Mouse (Mus musculus) left cerebral cortex, postnatal 25 days (tissue): ENCODE measurements around the gene Ttc24. TPM values are rescaled to one million over a fixed set of nuclear protein-coding genes. Genes with fewer than 3 reads are reported as not detected.

ENCODE experiments used
- DNase-seq, 2 experiments: peaks; one replicate each; pipeline ENCODE4 v3.0.0; 2022; ENCODE audit warnings: low spot score in 2 of 2, mixed read lengths in 1 of 2
- intact Hi-C: fragments of 180-260 bp; cut with DNase I; formaldehyde crosslinking; loops from one replicate; pipeline ENCODE4 v1.15.1; 2025
- total RNA-seq, 2 experiments: library from RNA; stranded (reverse); gene quantifications; 2 replicates each; pipeline ENCODE4 v1.2.3; 2021

The Ttc24 gene
- total RNA-seq, 2 experiments from 2014 or later, result not detected

GRCm38 (mm10) chr3:88082224-88082618 lies 4.1 kb upstream of the Ttc24 start:
- intact Hi-C loops, result no loop called here
- no peak for DNase-seq

GRCm38 (mm10) chr3:88081345-88082223 lies 3.5 kb upstream of the Ttc24 start, which contains the start of gene Iqgap3:
Gene Iqgap3, plus strand, starts transcription at chr3:88081971.
- intact Hi-C loops, result no loop called here
- DNase-seq, result peak; percentile 83 to 90

GRCm38 (mm10) chr3:88077441-88077840 lies 663 bp downstream of the Ttc24 start:
- intact Hi-C loops, result no loop called here
- DNase-seq, result no peak

GRCm38 (mm10) chr3:88074766-88075165 lies 3.3 kb downstream of the Ttc24 start:
- DNase-seq, result no peak
- intact Hi-C loops, result no loop called here

- intact Hi-C loops, result no loop called here
Measured at GRCm38 (mm10) chr3:88074351-88074750, 3.8 kb downstream of the Ttc24 start.

GRCm38 (mm10) chr3:88073631-88074030 lies 4.5 kb downstream of the Ttc24 start:
- intact Hi-C loops, result no loop called here
- DNase-seq, result no peak

More at GRCm38 (mm10) chr3:88074351-88074750, 3.8 kb downstream of the Ttc24 start:
- DNase-seq, result no peak

GRCm38 (mm10) chr3:88071783-88072182 lies 6.3 kb downstream of the Ttc24 start:
- peak; percentile 85 to 91 for DNase-seq
- intact Hi-C loops, result loop anchor here (1.0 kb wide), 3 partner anchors 61 to 136 kb away; no protein-coding TSS in a partner anchor

GRCm38 (mm10) chr3:88068386-88068785 lies 9.7 kb downstream of the Ttc24 start:
- intact Hi-C loops, result no loop called here
- no peak for DNase-seq

GRCm38 (mm10) chr3:88057902-88058696 lies 20.0 kb downstream of the Ttc24 start, which contains the start of gene Naxe:
Gene Naxe, minus strand, starts transcription at chr3:88058495.
- intact Hi-C loops, result loop anchor here (5.0 kb wide), 1 partner anchor 126 kb away; the partner anchor contains the start of genes Isg20l2 and Rrnad1
- peak; percentile 84 to 88 for DNase-seq

GRCm38 (mm10) chr3:88057030-88057429 lies 21.1 kb downstream of the Ttc24 start:
- intact Hi-C loops, result loop anchor here (5.0 kb wide), 1 partner anchor 125 kb away; the partner anchor contains the start of genes Isg20l2 and Rrnad1
- no peak for DNase-seq

GRCm38 (mm10) chr3:88049532-88049931 lies 28.6 kb downstream of the Ttc24 start:
- intact Hi-C loops, result no loop called here
- DNase-seq, result no peak

GRCm38 (mm10) chr3:88042661-88043421 lies 35.3 kb downstream of the Ttc24 start, which contains the start of gene Gpatch4:
Gene Gpatch4, plus strand, starts transcription at chr3:88043108.
- intact Hi-C loops, result no loop called here
- DNase-seq, result peak; percentile 90 to 93

GRCm38 (mm10) chr3:88035561-88036293 lies 42.4 kb downstream of the Ttc24 start:
- DNase-seq, result no peak
- intact Hi-C loops, result no loop called here

- DNase-seq, result no peak
- intact Hi-C loops, result no loop called here
Measured at GRCm38 (mm10) chr3:88033506-88033905, 44.6 kb downstream of the Ttc24 start.

- DNase-seq, result peak; percentile 31 to 35
- intact Hi-C loops, result no loop called here
Measured at GRCm38 (mm10) chr3:88030608-88031395, 47.3 kb downstream of the Ttc24 start.

GRCm38 (mm10) chr3:88027434-88028186 lies 50.5 kb downstream of the Ttc24 start, which contains the start of gene Hapln2:
Gene Hapln2, minus strand, starts transcription at chr3:88027583.
- peak in 1 of 2 experiments; percentile 21 for DNase-seq
- intact Hi-C loops, result no loop called here

- DNase-seq, result no peak
- intact Hi-C loops, result no loop called here
Measured at GRCm38 (mm10) chr3:88026823-88027222, 51.3 kb downstream of the Ttc24 start.
